In the genomic region with DNA sequence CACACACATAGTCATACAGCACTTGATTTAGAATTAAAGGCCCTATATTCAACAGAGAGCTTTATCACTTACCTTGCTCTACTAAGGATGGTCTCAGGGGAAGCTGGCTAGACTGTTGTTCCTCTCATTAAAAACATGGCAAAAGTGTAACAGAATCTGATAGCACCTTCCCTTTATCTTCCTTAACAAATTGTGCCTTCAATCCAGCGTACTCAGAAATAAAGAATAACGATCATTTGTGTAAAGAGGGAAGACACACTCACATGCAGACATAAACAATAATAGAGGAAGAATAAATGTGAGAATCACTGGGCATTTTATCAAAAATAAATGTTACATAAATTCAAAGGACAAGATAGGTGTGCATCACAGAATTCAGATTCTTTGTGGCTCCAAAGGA, we compare ENCODE assay signal across 8 mouse cellular contexts. TPM values are rescaled to one million over a fixed set of nuclear protein-coding genes. Genes with fewer than 3 reads are reported as not detected.
DNase-seq lines count a peak whose midpoint lies in the region; ATAC-seq and TF ChIP-seq lines count a peak whose summit lies in the region.

A gene (plus strand): TSS at position 301 of the 400 bp plus-strand sequence.

- peak within 1 kb of the TSS; percentile 96 for H3K4me2 ChIP-seq in heart, postnatal 0 days (ENCODE audit: low read depth, low read length)
- H3K4me2 ChIP-seq in limb, embryonic 11.5 days (ENCODE audit: low read depth, severe bottlenecking): peak within 1 kb of the TSS; percentile 100
- peak within 1 kb of the TSS; percentile 93 for H3K4me2 ChIP-seq in stomach, embryonic 16.5 days (ENCODE audit: low read depth, low read length)

- H3K36me3 ChIP-seq in heart, postnatal 0 days (replicated peaks; ENCODE audit: control insufficient read depth, insufficient read depth, low read length): no peaks in the 10 kb centered on the region
- no peaks in the 10 kb centered on the region for H3K36me3 ChIP-seq in limb, embryonic 11.5 days (ENCODE audit: control insufficient read depth, insufficient read depth, low read length)
- H3K36me3 ChIP-seq in stomach, embryonic 16.5 days (ENCODE audit: control insufficient read depth, insufficient read depth, low read length): no peaks in the 10 kb centered on the region

- TF ChIP-seq CTCF in heart, postnatal 0 days (IDR thresholded peaks at IDR 0.05; ENCODE audit: low read depth): no peak

- WGBS in heart, postnatal 0 days: 95% methylated on average over 2 of the region's 2 CpGs
- 98% methylated on average over 2 of the region's 2 CpGs for WGBS in limb, embryonic 11.5 days
- WGBS in stomach, embryonic 16.5 days: 90% methylated on average over 2 of the region's 2 CpGs

- ATAC-seq in heart, postnatal 0 days (ENCODE audit: insufficient read depth, low read depth): no peak
- ATAC-seq in limb, embryonic 11.5 days (ENCODE audit: insufficient number of reproducible peaks, low FRiP score, low TSS enrichment, low read depth): no peak
- ATAC-seq in stomach, embryonic 16.5 days (ENCODE audit: insufficient read depth, low FRiP score): no peak

- H3K4me3 ChIP-seq in brown adipose tissue, adult 24 weeks (ENCODE audit: insufficient read depth, low read depth, low read length): peak within 1 kb of the TSS; percentile 96
- peak within 1 kb of the TSS; percentile 92 for H3K4me3 ChIP-seq in heart, postnatal 0 days (ENCODE audit: low read depth, low read length)
- H3K4me3 ChIP-seq in limb, embryonic 11.5 days (ENCODE audit: low read depth, low read length): peak within 1 kb of the TSS; percentile 68
- H3K4me3 ChIP-seq in stomach, embryonic 16.5 days (replicated peaks; ENCODE audit: low read length): peak within 1 kb of the TSS; percentile 93

- no peak within 1 kb of the TSS; the same call in 1 of the 2 replicates for H3K9ac ChIP-seq in heart, postnatal 0 days (replicated peaks; ENCODE audit: low read depth, low read length)
- no peak within 1 kb of the TSS for H3K9ac ChIP-seq in limb, embryonic 11.5 days (ENCODE audit: low read length)
- peak within 1 kb of the TSS; percentile 93; the same call in 1 of the 2 replicates for H3K9ac ChIP-seq in stomach, embryonic 16.5 days (ENCODE audit: low read length)

- TF ChIP-seq EP300 in heart, postnatal 0 days (IDR thresholded peaks at IDR 0.05; ENCODE audit: low read depth): no peak

- DNase-seq in gastrocnemius, postnatal 10 days: no peak
- no peak for DNase-seq in gastrocnemius, adult 8-10 months (ENCODE audit: low spot score in 2 of 2)
- no peak for DNase-seq in heart, postnatal 0 days (ENCODE audit: low spot score)
- no peak for DNase-seq in limb, embryonic 11.5 days (ENCODE audit: low spot score)
- no peak for DNase-seq in thymus, postnatal 25 days
- no peak for DNase-seq in cerebellum, adult 8-10 months

- peak within 1 kb of the TSS; percentile 99 for H3K27ac ChIP-seq in brown adipose tissue, adult 24 weeks (replicated peaks; ENCODE audit: low read depth, low read length)
- peak within 1 kb of the TSS; percentile 90; the same call in 1 of the 2 replicates for H3K27ac ChIP-seq in heart, postnatal 0 days (ENCODE audit: low read depth)
- no peak within 1 kb of the TSS for H3K27ac ChIP-seq in limb, embryonic 11.5 days (replicated peaks; ENCODE audit: low read depth, low read length)
- H3K27ac ChIP-seq in stomach, embryonic 16.5 days (ENCODE audit: low read length): peak within 1 kb of the TSS; percentile 87; the same call in 1 of the 2 replicates

- no peaks in the 10 kb centered on the region for H3K9me3 ChIP-seq in heart, postnatal 0 days (replicated peaks; ENCODE audit: control insufficient read depth, low read length)
- no peaks in the 10 kb centered on the region for H3K9me3 ChIP-seq in limb, embryonic 11.5 days (ENCODE audit: control insufficient read depth, low read length)
- no peaks in the 10 kb centered on the region for H3K9me3 ChIP-seq in stomach, embryonic 16.5 days (replicated peaks; ENCODE audit: control insufficient read depth, low read length)

- H3K27me3 ChIP-seq in heart, postnatal 0 days (ENCODE audit: control insufficient read depth, insufficient read depth, low read length): no peaks in the 10 kb centered on the region
- H3K27me3 ChIP-seq in limb, embryonic 11.5 days (ENCODE audit: control insufficient read depth, insufficient read depth, low read length): 0 out of 2 replicates have a peak, but pooled peaks cover 2% of the 10 kb centered on the region
- no peaks in the 10 kb centered on the region for H3K27me3 ChIP-seq in stomach, embryonic 16.5 days (ENCODE audit: control insufficient read depth, insufficient read depth, low read length)

- peaks cover 7% of the 10 kb centered on the region; the same call in 1 of the 2 replicates for H3K4me1 ChIP-seq in brown adipose tissue, adult 24 weeks (ENCODE audit: control insufficient read depth, insufficient read depth, insufficient read length, low read length)
- H3K4me1 ChIP-seq in heart, postnatal 0 days (ENCODE audit: control insufficient read depth, insufficient read depth): peaks cover 37% of the 10 kb centered on the region
- H3K4me1 ChIP-seq in limb, embryonic 11.5 days (ENCODE audit: control insufficient read depth, insufficient read depth, low read length): 0 out of 2 replicates have a peak, but pooled peaks cover 4% of the 10 kb centered on the region
- H3K4me1 ChIP-seq in stomach, embryonic 16.5 days (ENCODE audit: control insufficient read depth, insufficient read depth, low read length): peaks cover 23% of the 10 kb centered on the region

RNA-seq across cellular contexts. Expression of the gene that starts here (rescaled TPM):
- 10 to 100 TPM; 15.8 to 20.0 TPM for total RNA-seq in gastrocnemius, postnatal 10 days (2021)
- 1 to 10 TPM; 4.8 to 8.1 (median 5.2) TPM for total RNA-seq in gastrocnemius, adult 8-10 months (2022)
- polyA plus RNA-seq in brown adipose tissue, adult 24 weeks (2012; ENCODE audit: insufficient read depth, insufficient read length, missing spikeins): 5.0 and 6.0 TPM in 2 replicates
- 14.3 and 14.4 TPM in 2 replicates for total RNA-seq in heart, postnatal 0 days (2014; rRNA removed; ENCODE audit: low replicate concordance)
- 3.5 and 4.0 TPM in 2 replicates for polyA plus RNA-seq in heart, postnatal 0 days (2015; fragmentation: Nextera tagmentation; extraction: Ambion mirVana)
- polyA plus RNA-seq in limb, embryonic 11.5 days (2014; fragmentation: Nextera tagmentation; extraction: Ambion mirVana): 4.0 and 5.6 TPM in 2 replicates
- 7.3 and 8.2 TPM in 2 replicates for polyA plus RNA-seq in stomach, embryonic 16.5 days (2015; fragmentation: Nextera tagmentation; extraction: Ambion mirVana)
